In the genomic region with DNA sequence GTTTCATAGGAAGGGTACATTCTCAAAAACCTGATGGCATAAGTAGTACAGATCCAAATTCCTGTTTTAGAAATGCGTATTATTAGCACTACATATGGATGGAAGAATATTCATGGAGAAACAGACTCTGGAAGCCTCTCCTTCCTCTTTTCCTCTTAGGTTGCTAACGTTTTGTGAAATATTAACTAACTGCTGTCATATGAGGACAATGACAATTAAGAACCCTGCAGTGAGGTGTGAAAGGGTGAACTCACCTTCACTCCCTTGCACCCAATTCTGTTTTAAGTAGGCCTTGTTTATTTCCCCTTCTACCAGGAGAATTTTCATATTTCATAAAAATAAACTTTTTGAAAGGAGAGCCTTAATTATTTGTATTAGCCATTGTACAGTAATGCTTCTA, we compare ENCODE assay signal across 17 mouse cellular contexts.
"Had no signal": no experiment of that assay in that cellular context is flagged by ENCODE, and none has a peak within 500 bp of the region (broad histone marks: within the 10 kb centered on the region; RNA-seq: fewer than 3 reads in every experiment).

No protein-coding gene starts in this region.

- H3K4me2 ChIP-seq: lung, embryonic 15.5 days; midbrain, embryonic 13.5 days; midbrain, embryonic 15.5 days; neural tube, embryonic 12.5 days; stomach, embryonic 15.5 days had no signal

- H3K4me1 ChIP-seq: megakaryocyte, embryonic 14.5 days; midbrain, embryonic 13.5 days; midbrain, embryonic 15.5 days; neural tube, embryonic 12.5 days; stomach, embryonic 15.5 days had no signal

- H3K36me3 ChIP-seq: lung, embryonic 15.5 days; midbrain, embryonic 13.5 days; midbrain, embryonic 15.5 days; neural tube, embryonic 12.5 days; stomach, embryonic 15.5 days had no signal

- H3K27me3 ChIP-seq: lung, embryonic 15.5 days; megakaryocyte, embryonic 14.5 days; midbrain, embryonic 13.5 days; midbrain, embryonic 15.5 days; neural tube, embryonic 12.5 days; stomach, embryonic 15.5 days had no signal

- DNase-seq: lung, adult 2 months; lung, postnatal 14 days; lung, postnatal 36 days; right cerebral cortex, postnatal 14 days; thymus, adult 2 months; thymus, postnatal 25 days; thymus, postnatal 4 days had no signal

- H3K9ac ChIP-seq: liver, embryonic 14.5 days; lung, embryonic 15.5 days; midbrain, embryonic 13.5 days; midbrain, embryonic 15.5 days; neural tube, embryonic 12.5 days; stomach, embryonic 15.5 days had no signal

- H3K27ac ChIP-seq: liver, embryonic 14.5 days; macrophage; midbrain, embryonic 13.5 days; midbrain, embryonic 15.5 days; neural tube, embryonic 12.5 days; stomach, embryonic 15.5 days; stomach, postnatal 0 days had no signal

- ATAC-seq: lung, postnatal 0 days; midbrain, embryonic 13.5 days; midbrain, embryonic 15.5 days had no signal

- H3K4me3 ChIP-seq: lung, embryonic 15.5 days; megakaryocyte, embryonic 14.5 days; midbrain, embryonic 13.5 days; midbrain, embryonic 15.5 days; neural tube, embryonic 12.5 days; stomach, embryonic 15.5 days had no signal

- H3K9me3 ChIP-seq: lung, embryonic 15.5 days; megakaryocyte, embryonic 14.5 days; midbrain, embryonic 13.5 days; midbrain, embryonic 15.5 days; neural tube, embryonic 12.5 days; stomach, embryonic 15.5 days had no signal
